Mouse (Mus musculus) megakaryocyte, embryonic 14.5 days (primary cell): Measurements from ENCODE around the gene Tmem38b.

Source experiments
- FLI1 ChIP-seq: IDR thresholded peaks from 2 replicates; pipeline ENCODE4 v1.6.1; 2012; ENCODE audit warnings: low read length, inconsistent platforms, mixed read lengths
- GATA1 ChIP-seq: IDR thresholded peaks from 3 replicates; pipeline ENCODE4 v1.6.1; 2012; ENCODE audit warnings: mixed read lengths, low read length, inconsistent platforms, borderline replicate concordance

DNA sequence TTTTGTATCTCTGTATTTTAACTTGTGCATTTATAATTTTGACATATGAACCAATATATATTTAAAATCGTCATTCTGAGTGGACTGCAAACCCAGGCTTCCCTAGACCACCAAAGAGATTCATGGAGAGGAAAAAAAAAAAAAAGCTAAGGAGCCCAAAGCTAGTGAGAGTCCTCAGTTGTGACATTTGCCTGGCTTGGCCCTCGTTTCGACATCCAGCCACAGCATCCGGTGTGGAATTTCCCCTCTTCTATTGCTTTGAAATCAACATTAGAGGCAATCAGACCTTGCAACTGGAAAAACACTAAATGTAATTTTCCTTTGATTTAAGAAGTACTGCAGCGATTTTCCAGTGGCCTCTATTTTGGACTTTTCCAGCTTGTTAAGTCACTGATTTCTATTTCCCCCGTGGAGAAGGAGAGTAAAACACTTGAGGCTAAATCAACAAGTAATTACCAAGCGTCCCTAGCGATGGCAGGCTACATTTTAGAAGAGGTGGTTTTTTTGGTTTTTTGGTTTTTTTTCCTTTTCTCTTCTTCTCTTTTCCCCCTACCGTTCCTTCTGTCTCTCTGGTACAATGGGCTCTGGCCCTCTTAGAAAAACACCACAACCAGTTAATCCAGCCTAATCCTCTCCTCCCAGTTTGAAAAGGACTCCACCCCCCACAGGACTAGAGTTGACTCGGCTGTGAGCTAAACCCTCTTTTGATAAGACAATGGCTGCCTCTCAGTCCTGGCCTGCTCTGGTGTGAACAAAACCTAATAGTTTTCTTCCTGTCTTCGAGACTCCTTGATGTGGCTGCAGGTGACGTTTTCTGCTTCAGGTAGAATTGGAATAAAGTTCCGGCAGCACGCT is 43.4 kb upstream of the Tmem38b start:
- TF ChIP-seq FLI1 (no peak), GATA1 (no peak)
